In the genomic region with DNA sequence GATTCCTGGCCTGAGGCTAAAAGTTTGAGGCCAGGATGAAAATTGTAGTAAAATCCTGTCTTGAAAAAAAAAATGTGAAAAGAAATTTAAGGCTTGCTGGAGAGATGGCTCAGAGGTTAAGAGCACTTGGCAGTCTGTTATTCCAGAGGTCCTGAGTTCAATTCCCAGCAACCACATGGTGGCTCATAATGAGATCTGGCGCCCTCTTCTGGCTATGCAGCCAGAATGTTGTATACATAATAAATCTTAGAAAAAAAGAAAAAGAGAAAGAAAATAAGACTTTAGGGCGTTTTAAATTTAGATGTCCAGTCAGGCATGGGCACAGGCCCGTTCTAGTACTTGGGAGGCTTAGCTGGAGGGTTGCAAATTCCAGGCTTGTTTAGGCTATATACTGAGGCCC, we compare ENCODE assay signal across 9 mouse cellular contexts. TPM values are rescaled to one million over a fixed set of nuclear protein-coding genes. Genes with fewer than 3 reads are reported as not detected.
A peak's percentile ranks its signal among the peaks of the same experiment; 100 is the strongest.
DNase-seq lines count a peak whose midpoint lies in the region; ATAC-seq and TF ChIP-seq lines count a peak whose summit lies in the region.
"Had no signal": no experiment of that assay in that cellular context is flagged by ENCODE, and none has a peak within 500 bp of the region (broad histone marks: within the 10 kb centered on the region; RNA-seq: fewer than 3 reads in every experiment).

No protein-coding gene starts in this region.

- no peaks in the 10 kb centered on the region for H3K36me3 ChIP-seq in embryonic facial prominence, embryonic 11.5 days (replicated peaks; ENCODE audit: control insufficient read depth, insufficient read depth, low read depth, low read length)
- H3K36me3 ChIP-seq in embryonic facial prominence, embryonic 10.5 days (replicated peaks), result peaks cover 5% of the 10 kb centered on the region
- no peaks in the 10 kb centered on the region for H3K36me3 ChIP-seq in midbrain, postnatal 0 days (ENCODE audit: insufficient read depth, low read length)
- H3K36me3 ChIP-seq in midbrain, embryonic 16.5 days (ENCODE audit: control insufficient read depth, insufficient read depth, low read length), result no peaks in the 10 kb centered on the region
- H3K36me3 ChIP-seq in stomach, postnatal 0 days (ENCODE audit: control insufficient read depth, insufficient read depth, low read length), result no peaks in the 10 kb centered on the region; the same call in 1 of the 2 replicates
- H3K36me3 ChIP-seq: limb, embryonic 13.5 days had no signal

- DNase-seq in embryonic facial prominence, embryonic 11.5 days (ENCODE audit: low spot score), result peak; percentile 53
- DNase-seq in embryonic facial prominence, embryonic 10.5 days (ENCODE audit: low spot score), result no peak
- no peak for DNase-seq in midbrain, postnatal 0 days (ENCODE audit: low spot score)
- peak; percentile 68 to 73 for DNase-seq in kidney, postnatal 4 days
- peak; percentile 38 for DNase-seq in stomach, postnatal 0 days (ENCODE audit: low spot score)
- no peak for DNase-seq in layer of hippocampus, adult 18-20 months (ENCODE audit: low spot score in 2 of 2)
- no peak for DNase-seq in left cerebral cortex, postnatal 36 days (ENCODE audit: low spot score in 2 of 2)

- no peak overlapping the region for H3K27ac ChIP-seq in embryonic facial prominence, embryonic 11.5 days (replicated peaks; ENCODE audit: low read depth, low read length)
- no peak overlapping the region for H3K27ac ChIP-seq in embryonic facial prominence, embryonic 10.5 days (replicated peaks)
- H3K27ac ChIP-seq in midbrain, postnatal 0 days (ENCODE audit: low read depth, low read length), result no peak overlapping the region
- no peak overlapping the region for H3K27ac ChIP-seq in midbrain, embryonic 16.5 days (ENCODE audit: low read length)
- H3K27ac ChIP-seq in stomach, postnatal 0 days (replicated peaks), result no peak overlapping the region

- 67% methylated on average over 3 of the region's 3 CpGs for WGBS in embryonic facial prominence, embryonic 11.5 days
- WGBS in embryonic facial prominence, embryonic 10.5 days, result 67% methylated on average over 3 of the region's 3 CpGs
- WGBS in midbrain, postnatal 0 days, result 53% methylated on average over 3 of the region's 3 CpGs
- 65% methylated on average over 3 of the region's 3 CpGs for WGBS in midbrain, embryonic 16.5 days
- 52% methylated on average over 3 of the region's 3 CpGs for WGBS in stomach, postnatal 0 days

- no peaks in the 10 kb centered on the region for H3K27me3 ChIP-seq in embryonic facial prominence, embryonic 11.5 days (ENCODE audit: control insufficient read depth, insufficient read depth, low read length)
- no peaks in the 10 kb centered on the region for H3K27me3 ChIP-seq in embryonic facial prominence, embryonic 10.5 days (replicated peaks; ENCODE audit: low read depth, poor library complexity, severe bottlenecking)
- no peaks in the 10 kb centered on the region for H3K27me3 ChIP-seq in midbrain, postnatal 0 days (ENCODE audit: insufficient read depth, low read length)
- H3K27me3 ChIP-seq in midbrain, embryonic 16.5 days (ENCODE audit: control insufficient read depth, insufficient read depth, low read depth, low read length), result no peaks in the 10 kb centered on the region
- H3K27me3 ChIP-seq in stomach, postnatal 0 days (ENCODE audit: control insufficient read depth, insufficient read depth, low read length), result no peaks in the 10 kb centered on the region
- H3K27me3 ChIP-seq: limb, embryonic 13.5 days had no signal

- H3K4me3 ChIP-seq in embryonic facial prominence, embryonic 11.5 days (ENCODE audit: low read depth, low read length), result no peak overlapping the region
- H3K4me3 ChIP-seq in embryonic facial prominence, embryonic 10.5 days, result no peak overlapping the region
- H3K4me3 ChIP-seq in midbrain, postnatal 0 days (ENCODE audit: low read depth, low read length), result no peak overlapping the region
- H3K4me3 ChIP-seq in midbrain, embryonic 16.5 days (ENCODE audit: low read depth, low read length), result no peak overlapping the region
- no peak overlapping the region for H3K4me3 ChIP-seq in stomach, postnatal 0 days (ENCODE audit: low read depth, low read length)
- H3K4me3 ChIP-seq: limb, embryonic 13.5 days had no signal

- TF ChIP-seq EP300 in stomach, postnatal 0 days (optimal IDR thresholded peaks at IDR 0.05), result no peak

- intact Hi-C loops in left cerebral cortex, postnatal 36 days (cut with DNase I), result no loop called here

- peak; percentile 59 for TF ChIP-seq CTCF in midbrain, postnatal 0 days (IDR thresholded peaks at IDR 0.05)
- TF ChIP-seq CTCF in stomach, postnatal 0 days (IDR thresholded peaks at IDR 0.05; ENCODE audit: low read depth), result peak; percentile 69

- H3K9me3 ChIP-seq in embryonic facial prominence, embryonic 11.5 days (replicated peaks; ENCODE audit: control insufficient read depth, low read length), result no peaks in the 10 kb centered on the region
- H3K9me3 ChIP-seq in embryonic facial prominence, embryonic 10.5 days, result no peaks in the 10 kb centered on the region
- H3K9me3 ChIP-seq in midbrain, postnatal 0 days (ENCODE audit: low read length), result no peaks in the 10 kb centered on the region
- no peaks in the 10 kb centered on the region for H3K9me3 ChIP-seq in midbrain, embryonic 16.5 days (replicated peaks; ENCODE audit: control insufficient read depth, low read length, poor library complexity, severe bottlenecking)
- H3K9me3 ChIP-seq in stomach, postnatal 0 days (ENCODE audit: control insufficient read depth, low read length), result no peaks in the 10 kb centered on the region
- H3K9me3 ChIP-seq: limb, embryonic 13.5 days had no signal

- no peak overlapping the region for H3K9ac ChIP-seq in embryonic facial prominence, embryonic 11.5 days (replicated peaks; ENCODE audit: low read length)
- H3K9ac ChIP-seq in midbrain, postnatal 0 days (replicated peaks; ENCODE audit: low read length, poor library complexity, severe bottlenecking), result no peak overlapping the region
- no peak overlapping the region for H3K9ac ChIP-seq in midbrain, embryonic 16.5 days (ENCODE audit: low read depth, low read length)
- no peak overlapping the region for H3K9ac ChIP-seq in stomach, postnatal 0 days (ENCODE audit: low read length)
- H3K9ac ChIP-seq: limb, embryonic 13.5 days had no signal

- H3K4me2 ChIP-seq in embryonic facial prominence, embryonic 11.5 days (ENCODE audit: low read depth, low read length), result no peak overlapping the region
- H3K4me2 ChIP-seq in midbrain, postnatal 0 days (ENCODE audit: low read depth, low read length, poor library complexity, severe bottlenecking), result no peak overlapping the region
- H3K4me2 ChIP-seq in midbrain, embryonic 16.5 days (ENCODE audit: low read length), result no peak overlapping the region
- H3K4me2 ChIP-seq in stomach, postnatal 0 days (replicated peaks; ENCODE audit: low read depth), result no peak overlapping the region
- H3K4me2 ChIP-seq: limb, embryonic 13.5 days had no signal

- no peaks in the 10 kb centered on the region for H3K4me1 ChIP-seq in embryonic facial prominence, embryonic 11.5 days (ENCODE audit: control insufficient read depth, insufficient read depth, low read length)
- H3K4me1 ChIP-seq in embryonic facial prominence, embryonic 10.5 days, result peaks cover 15% of the 10 kb centered on the region
- H3K4me1 ChIP-seq in midbrain, postnatal 0 days (ENCODE audit: insufficient read depth, low read length), result 0 out of 2 replicates have a peak, but pooled peaks cover under 1% of the 10 kb centered on the region
- H3K4me1 ChIP-seq in midbrain, embryonic 16.5 days (ENCODE audit: control insufficient read depth, insufficient read depth, low read length), result peaks cover under 1% of the 10 kb centered on the region; the same call in 1 of the 2 replicates
- H3K4me1 ChIP-seq in stomach, postnatal 0 days (replicated peaks; ENCODE audit: control insufficient read depth, insufficient read depth), result no peaks in the 10 kb centered on the region; the same call in 1 of the 2 replicates

- ATAC-seq in embryonic facial prominence, embryonic 11.5 days (replicated peaks; ENCODE audit: insufficient number of reproducible peaks, low FRiP score, low TSS enrichment, low read depth), result no peak
- ATAC-seq in midbrain, postnatal 0 days (ENCODE audit: low FRiP score), result no peak
- no peak for ATAC-seq in midbrain, embryonic 16.5 days
- ATAC-seq in stomach, postnatal 0 days (ENCODE audit: low FRiP score, low TSS enrichment), result no peak

RNA-seq across cellular contexts. Expression of a gene that starts 7.2 kb away (rescaled TPM):
- 327 and 331 TPM in 2 replicates for polyA plus RNA-seq in embryonic facial prominence, embryonic 11.5 days (2014; fragmentation: Nextera tagmentation; extraction: Ambion mirVana)
- 281 and 285 TPM in 2 replicates for polyA plus RNA-seq in embryonic facial prominence, embryonic 10.5 days (2016; fragmentation: Nextera tagmentation; extraction: Ambion mirVana)
- total RNA-seq in midbrain, postnatal 0 days (2014; rRNA removed), result 127 and 151 TPM in 2 replicates
- 178 and 184 TPM in 2 replicates for polyA plus RNA-seq in midbrain, postnatal 0 days (2015; fragmentation: Nextera tagmentation; extraction: Ambion mirVana)
- polyA plus RNA-seq in midbrain, embryonic 16.5 days (2015; fragmentation: Nextera tagmentation; extraction: Ambion mirVana), result 200 and 205 TPM in 2 replicates
- polyA plus RNA-seq in stomach, postnatal 0 days (2015; fragmentation: Nextera tagmentation; extraction: Ambion mirVana), result 159 and 168 TPM in 2 replicates
- total RNA-seq in layer of hippocampus, adult 18-20 months (2021), result 100 to 1,000 TPM in 1 of 2 experiments, 10 to 100 TPM in 1; 97.0 to 100 TPM
- 10 to 100 TPM; 87.8 to 95.9 TPM for total RNA-seq in left cerebral cortex, postnatal 36 days (2021)

RNA-seq across cellular contexts. Expression of a gene that starts 21.5 kb away (rescaled TPM):
- polyA plus RNA-seq in embryonic facial prominence, embryonic 11.5 days (2014; fragmentation: Nextera tagmentation; extraction: Ambion mirVana), result 5.4 and 8.0 TPM in 2 replicates
- polyA plus RNA-seq in embryonic facial prominence, embryonic 10.5 days (2016; fragmentation: Nextera tagmentation; extraction: Ambion mirVana), result 4.7 and 5.9 TPM in 2 replicates
- total RNA-seq in midbrain, postnatal 0 days (2014; rRNA removed), result 0.99 and 3.2 TPM in 2 replicates
- polyA plus RNA-seq in midbrain, postnatal 0 days (2015; fragmentation: Nextera tagmentation; extraction: Ambion mirVana), result 0.26 and 0.32 TPM in 2 replicates
- 0.52 and 0.68 TPM in 2 replicates for polyA plus RNA-seq in midbrain, embryonic 16.5 days (2015; fragmentation: Nextera tagmentation; extraction: Ambion mirVana)
- 0.50 and 0.70 TPM in 2 replicates for polyA plus RNA-seq in stomach, postnatal 0 days (2015; fragmentation: Nextera tagmentation; extraction: Ambion mirVana)
- not detected for total RNA-seq in layer of hippocampus, adult 18-20 months (2021)
- not detected for total RNA-seq in left cerebral cortex, postnatal 36 days (2021)

RNA-seq across cellular contexts. Expression of a gene that starts 30.7 kb away (rescaled TPM):
- polyA plus RNA-seq in embryonic facial prominence, embryonic 11.5 days (2014; fragmentation: Nextera tagmentation; extraction: Ambion mirVana), result not detected in 2 replicates
- 0.16 and 0.29 TPM in 2 replicates for polyA plus RNA-seq in embryonic facial prominence, embryonic 10.5 days (2016; fragmentation: Nextera tagmentation; extraction: Ambion mirVana)
- 0.27 TPM in 1 of 2 replicates, not detected in the other for total RNA-seq in midbrain, postnatal 0 days (2014; rRNA removed)
- 0.29 and 0.37 TPM in 2 replicates for polyA plus RNA-seq in midbrain, postnatal 0 days (2015; fragmentation: Nextera tagmentation; extraction: Ambion mirVana)
- 0.40 and 0.64 TPM in 2 replicates for polyA plus RNA-seq in midbrain, embryonic 16.5 days (2015; fragmentation: Nextera tagmentation; extraction: Ambion mirVana)
- polyA plus RNA-seq in stomach, postnatal 0 days (2015; fragmentation: Nextera tagmentation; extraction: Ambion mirVana), result 0.30 and 0.46 TPM in 2 replicates
- under 1 TPM; 0.54 to 0.63 TPM for total RNA-seq in layer of hippocampus, adult 18-20 months (2021)
- total RNA-seq in left cerebral cortex, postnatal 36 days (2021), result under 1 TPM; 0.42 to 0.45 TPM

RNA-seq across cellular contexts. Expression of a gene that starts 39.5 kb away (rescaled TPM):
- 1,361 and 1,483 TPM in 2 replicates for polyA plus RNA-seq in embryonic facial prominence, embryonic 11.5 days (2014; fragmentation: Nextera tagmentation; extraction: Ambion mirVana)
- polyA plus RNA-seq in embryonic facial prominence, embryonic 10.5 days (2016; fragmentation: Nextera tagmentation; extraction: Ambion mirVana), result 1,897 and 1,928 TPM in 2 replicates
- total RNA-seq in midbrain, postnatal 0 days (2014; rRNA removed), result 142 and 190 TPM in 2 replicates
- 540 and 609 TPM in 2 replicates for polyA plus RNA-seq in midbrain, postnatal 0 days (2015; fragmentation: Nextera tagmentation; extraction: Ambion mirVana)
- 630 and 680 TPM in 2 replicates for polyA plus RNA-seq in midbrain, embryonic 16.5 days (2015; fragmentation: Nextera tagmentation; extraction: Ambion mirVana)
- polyA plus RNA-seq in stomach, postnatal 0 days (2015; fragmentation: Nextera tagmentation; extraction: Ambion mirVana), result 236 and 251 TPM in 2 replicates
- 100 to 1,000 TPM; 239 to 256 TPM for total RNA-seq in layer of hippocampus, adult 18-20 months (2021)
- total RNA-seq in left cerebral cortex, postnatal 36 days (2021), result 100 to 1,000 TPM; 199 to 232 TPM

RNA-seq across cellular contexts. Expression of a gene that starts 40.1 kb away (rescaled TPM):
- polyA plus RNA-seq in embryonic facial prominence, embryonic 11.5 days (2014; fragmentation: Nextera tagmentation; extraction: Ambion mirVana), result 210 and 217 TPM in 2 replicates
- 202 and 206 TPM in 2 replicates for polyA plus RNA-seq in embryonic facial prominence, embryonic 10.5 days (2016; fragmentation: Nextera tagmentation; extraction: Ambion mirVana)
- total RNA-seq in midbrain, postnatal 0 days (2014; rRNA removed), result 190 and 229 TPM in 2 replicates
- 101 and 106 TPM in 2 replicates for polyA plus RNA-seq in midbrain, postnatal 0 days (2015; fragmentation: Nextera tagmentation; extraction: Ambion mirVana)
- polyA plus RNA-seq in midbrain, embryonic 16.5 days (2015; fragmentation: Nextera tagmentation; extraction: Ambion mirVana), result 139 and 151 TPM in 2 replicates
- polyA plus RNA-seq in stomach, postnatal 0 days (2015; fragmentation: Nextera tagmentation; extraction: Ambion mirVana), result 23.0 and 26.8 TPM in 2 replicates
- total RNA-seq in layer of hippocampus, adult 18-20 months (2021), result 100 to 1,000 TPM; 174 to 190 TPM
- total RNA-seq in left cerebral cortex, postnatal 36 days (2021), result 100 to 1,000 TPM; 158 to 174 TPM

Comparison
In these comparisons a context has a peak if more than half of its experiments do, and no peak if none do; other contexts are left out.
1. DNase-seq: peak in embryonic facial prominence, embryonic 11.5 days (single experiment), kidney, postnatal 4 days (2 of 2) and stomach, postnatal 0 days (single experiment); none in embryonic facial prominence, embryonic 10.5 days (single experiment), midbrain, postnatal 0 days (single experiment), layer of hippocampus, adult 18-20 months (0 of 2) and left cerebral cortex, postnatal 36 days (0 of 2).